Mouse (Mus musculus): ENCODE measurements at regions not wholly inside any gene's neighbourhood (a gene's known extent, or its start where the extent isn't known, plus 50 kb on each side); places are given as distances from the start of the nearest gene placed in this dataset.

- no peaks in the 10 kb centered on the region for H3K27me3 ChIP-seq
- ATAC-seq (ENCODE audit: low FRiP score), result no peak
- no peak overlapping the region for H3K27ac ChIP-seq
- no peaks in the 10 kb centered on the region for H3K36me3 ChIP-seq (replicated peaks)
- no peak overlapping the region for H3K9ac ChIP-seq
- 73% methylated on average over 1 of the region's 1 CpGs for whole genome bisulfite sequencing
- H3K9me3 ChIP-seq, result no peaks in the 10 kb centered on the region
- no peak overlapping the region for H3K4me3 ChIP-seq (replicated peaks)
- H3K4me1 ChIP-seq, result no peaks in the 10 kb centered on the region
- H3K4me2 ChIP-seq, result no peak overlapping the region
Measured at GRCm38 (mm10) chr2:54281966-54282365, 154.2 kb upstream of the Galnt13 start.

- no peak overlapping the region for H3K27ac ChIP-seq
- H3K9me3 ChIP-seq, result no peaks in the 10 kb centered on the region
- no peak overlapping the region for H3K4me3 ChIP-seq (replicated peaks)
- no peaks in the 10 kb centered on the region for H3K4me1 ChIP-seq
- H3K9ac ChIP-seq, result no peak overlapping the region
- H3K27me3 ChIP-seq, result no peaks in the 10 kb centered on the region
- H3K4me2 ChIP-seq, result no peak overlapping the region
- no peak for ATAC-seq (ENCODE audit: low FRiP score)
- H3K36me3 ChIP-seq (replicated peaks), result no peaks in the 10 kb centered on the region
- 88% methylated on average over 2 of the region's 2 CpGs for WGBS
Measured at GRCm38 (mm10) chr2:54283876-54284275, 152.2 kb upstream of the Galnt13 start.

- Histone ChIP-seq H3K36me3 (replicated peaks) (no peaks in the 10 kb centered on the region), H3K4me1 (no peaks in the 10 kb centered on the region), H3K9ac (no peak overlapping the region), H3K4me2 (no peak overlapping the region), H3K9me3 (no peaks in the 10 kb centered on the region), H3K4me3 (replicated peaks) (no peak overlapping the region), H3K27me3 (no peaks in the 10 kb centered on the region), H3K27ac (no peak overlapping the region)
- 92% methylated on average over 4 of the region's 4 CpGs for WGBS
- no peak for ATAC-seq (ENCODE audit: low FRiP score)
Measured at GRCm38 (mm10) chr2:54305473-54305872, 130.6 kb upstream of the Galnt13 start.

GRCm38 (mm10) chr2:54318559-54318958 is 117.6 kb upstream of the Galnt13 start:
- Histone ChIP-seq H3K27ac (no peak overlapping the region), H3K27me3 (no peaks in the 10 kb centered on the region), H3K4me3 (replicated peaks) (no peak overlapping the region), H3K4me1 (no peaks in the 10 kb centered on the region), H3K9me3 (no peaks in the 10 kb centered on the region), H3K4me2 (no peak overlapping the region), H3K9ac (no peak overlapping the region), H3K36me3 (replicated peaks) (no peaks in the 10 kb centered on the region)
- no peak for ATAC-seq (ENCODE audit: low FRiP score)
- 68% methylated on average over 3 of the region's 3 CpGs for WGBS

- Histone ChIP-seq H3K9ac (no peak overlapping the region), H3K4me3 (replicated peaks) (no peak overlapping the region), H3K4me1 (no peaks in the 10 kb centered on the region), H3K4me2 (no peak overlapping the region), H3K27me3 (no peaks in the 10 kb centered on the region), H3K9me3 (no peaks in the 10 kb centered on the region), H3K27ac (no peak overlapping the region), H3K36me3 (replicated peaks) (no peaks in the 10 kb centered on the region)
- no peak for ATAC-seq (ENCODE audit: low FRiP score)
- WGBS, result 69% methylated on average over 3 of the region's 3 CpGs
Measured at GRCm38 (mm10) chr2:54366963-54367362, 69.2 kb upstream of the Galnt13 start.

- H3K9me3 ChIP-seq, result no peaks in the 10 kb centered on the region
- 81% methylated on average over 2 of the region's 2 CpGs for WGBS
- no peak for ATAC-seq (ENCODE audit: low FRiP score)
- no peak overlapping the region for H3K4me2 ChIP-seq
- no peaks in the 10 kb centered on the region for H3K36me3 ChIP-seq (replicated peaks)
- no peak overlapping the region for H3K4me3 ChIP-seq (replicated peaks)
- no peak overlapping the region for H3K9ac ChIP-seq
- no peak overlapping the region for H3K27ac ChIP-seq
- no peaks in the 10 kb centered on the region for H3K4me1 ChIP-seq
- no peaks in the 10 kb centered on the region for H3K27me3 ChIP-seq
Measured at GRCm38 (mm10) chr2:54379279-54379678, 56.8 kb upstream of the Galnt13 start.
